Mouse (Mus musculus) embryonic facial prominence, embryonic 13.5 days (tissue): ENCODE measurements at regions not wholly inside any gene's neighbourhood (a gene's known extent, or its start where the extent isn't known, plus 50 kb on each side); places are given as distances from the start of the nearest gene placed in this dataset.

Experiments
- ATAC-seq: fragments of 200-750 bp; cut with Nextera tagmentation; 2 replicates; pipeline ENCODE4 v1.8.0; 2017; ENCODE audit warnings: low read depth; ENCODE audit not compliant: insufficient number of reproducible peaks, insufficient read depth, low FRiP score, low TSS enrichment
- H3K27ac ChIP-seq: fragments of 300-500 bp; sonication (generic); 2 replicates; pipeline ENCODE4 v1.5.1; 2015; ENCODE audit warnings: moderate library complexity, mild to moderate bottlenecking, inconsistent platforms
- H3K27me3 ChIP-seq: fragments of 300-500 bp; sonication (generic); 2 replicates; pipeline ENCODE4 v1.6.1; 2015; ENCODE audit warnings: mild to moderate bottlenecking, inconsistent platforms
- H3K36me3 ChIP-seq: fragments of 300-500 bp; sonication (generic); 2 replicates; pipeline ENCODE4 v1.6.1; 2015; ENCODE audit warnings: mild to moderate bottlenecking, inconsistent platforms
- H3K4me1 ChIP-seq: fragments of 300-500 bp; sonication (generic); 2 replicates; pipeline ENCODE4 v1.6.1; 2015; ENCODE audit warnings: inconsistent platforms
- H3K4me2 ChIP-seq: fragments of 300-500 bp; sonication (generic); 2 replicates; pipeline ENCODE4 v1.6.1; 2015; ENCODE audit warnings: moderate library complexity, mild to moderate bottlenecking, inconsistent platforms
- H3K4me3 ChIP-seq: fragments of 300-500 bp; sonication (generic); 2 replicates; pipeline ENCODE4 v1.5.1; 2015; ENCODE audit warnings: mild to moderate bottlenecking, inconsistent platforms
- H3K9ac ChIP-seq: fragments of 300-500 bp; sonication (generic); 2 replicates; pipeline ENCODE4 v1.6.1; 2015; ENCODE audit warnings: mild to moderate bottlenecking, inconsistent platforms
- H3K9me3 ChIP-seq: fragments of 300-500 bp; sonication (generic); 2 replicates; pipeline ENCODE4 v1.6.1; 2016; ENCODE audit warnings: inconsistent platforms
- WGBS: fragments of 180-500 bp; shearing (Covaris S2); methylation state at CpG from one replicate; pipeline ENCODE4 v1.1.7; 2015; ENCODE audit warnings: mixed read lengths; 5-methylcytosine and 5-hydroxymethylcytosine counted together

GRCm38 (mm10) chr13:107734161-107734905 lies 309.9 kb upstream of the Smim15 start:
- peaks cover 40% of the 10 kb centered on the region for H3K36me3 ChIP-seq
- no peak overlapping the region for H3K27ac ChIP-seq
- no peak overlapping the region for H3K4me3 ChIP-seq
- ATAC-seq: no peak
- H3K9ac ChIP-seq: no peak overlapping the region
- no peaks in the 10 kb centered on the region for H3K27me3 ChIP-seq
- no peak overlapping the region for H3K4me2 ChIP-seq
- 86% methylated on average over 12 of the region's 12 CpGs for WGBS
- no peaks in the 10 kb centered on the region for H3K4me1 ChIP-seq
- H3K9me3 ChIP-seq: no peaks in the 10 kb centered on the region

- Histone ChIP-seq H3K27me3 (no peaks in the 10 kb centered on the region), H3K4me2 (no peak overlapping the region), H3K27ac (no peak overlapping the region), H3K36me3 (peaks cover 56% of the 10 kb centered on the region), H3K9me3 (no peaks in the 10 kb centered on the region), H3K4me3 (no peak overlapping the region), H3K9ac (no peak overlapping the region), H3K4me1 (no peaks in the 10 kb centered on the region)
- 93% methylated on average over 9 of the region's 9 CpGs for WGBS
- no peak for ATAC-seq
These were observed 313.3 kb upstream of the Smim15 start for GRCm38 (mm10) chr13:107730976-107731375.

- Histone ChIP-seq H3K9ac (no peak overlapping the region), H3K36me3 (peaks cover 48% of the 10 kb centered on the region), H3K27me3 (no peaks in the 10 kb centered on the region), H3K4me2 (no peak overlapping the region), H3K4me1 (no peaks in the 10 kb centered on the region), H3K9me3 (no peaks in the 10 kb centered on the region), H3K4me3 (no peak overlapping the region), H3K27ac (no peak overlapping the region)
- ATAC-seq: no peak
- 96% methylated on average over 20 of the region's 20 CpGs for WGBS
These were observed 317.8 kb upstream of the Smim15 start for GRCm38 (mm10) chr13:107726491-107726890.

- Histone ChIP-seq H3K9me3 (no peaks in the 10 kb centered on the region), H3K4me1 (peaks cover 13% of the 10 kb centered on the region), H3K27me3 (no peaks in the 10 kb centered on the region), H3K9ac (no peak overlapping the region), H3K4me3 (no peak overlapping the region), H3K27ac (no peak overlapping the region), H3K36me3 (peaks cover 11% of the 10 kb centered on the region), H3K4me2 (no peak overlapping the region)
- 84% methylated on average over 11 of the region's 11 CpGs for WGBS
- no peak for ATAC-seq
These were observed 322.3 kb upstream of the Smim15 start for GRCm38 (mm10) chr13:107721901-107722300.

GRCm38 (mm10) chr13:107720874-107721574 lies 323.2 kb upstream of the Smim15 start:
- H3K27me3 ChIP-seq: no peaks in the 10 kb centered on the region
- no peak overlapping the region for H3K9ac ChIP-seq
- ATAC-seq: no peak
- 84% methylated on average over 8 of the region's 8 CpGs for WGBS
- H3K27ac ChIP-seq: no peak overlapping the region
- H3K9me3 ChIP-seq: no peaks in the 10 kb centered on the region
- H3K4me3 ChIP-seq: no peak overlapping the region
- H3K36me3 ChIP-seq: peaks cover 3% of the 10 kb centered on the region; the same call in 1 of the 2 replicates
- H3K4me1 ChIP-seq: peaks cover 13% of the 10 kb centered on the region
- H3K4me2 ChIP-seq: no peak overlapping the region

GRCm38 (mm10) chr13:107718973-107719620 lies 325.1 kb upstream of the Smim15 start:
- Histone ChIP-seq H3K4me3 (no peak overlapping the region), H3K4me2 (peak overlapping the region; percentile 35), H3K4me1 (peaks cover 13% of the 10 kb centered on the region), H3K9ac (no peak overlapping the region), H3K27ac (peak overlapping the region; percentile 57), H3K27me3 (no peaks in the 10 kb centered on the region), H3K9me3 (no peaks in the 10 kb centered on the region), H3K36me3 (no peaks in the 10 kb centered on the region)
- peak; percentile 43; the same call in 1 of the 2 replicates for ATAC-seq
- 17% methylated on average over 14 of the region's 14 CpGs for WGBS

GRCm38 (mm10) chr13:107715616-107716015 lies 328.6 kb upstream of the Smim15 start:
- H3K27me3 ChIP-seq: no peaks in the 10 kb centered on the region
- H3K4me1 ChIP-seq: peaks cover 13% of the 10 kb centered on the region
- no peak for ATAC-seq
- H3K9me3 ChIP-seq: no peaks in the 10 kb centered on the region
- no peaks in the 10 kb centered on the region for H3K36me3 ChIP-seq
- no peak overlapping the region for H3K27ac ChIP-seq
- H3K4me2 ChIP-seq: no peak overlapping the region
- no peak overlapping the region for H3K9ac ChIP-seq
- 93% methylated on average over 4 of the region's 4 CpGs for WGBS
- no peak overlapping the region for H3K4me3 ChIP-seq

GRCm38 (mm10) chr13:107714001-107714400 lies 330.2 kb upstream of the Smim15 start:
- no peaks in the 10 kb centered on the region for H3K9me3 ChIP-seq
- no peaks in the 10 kb centered on the region for H3K27me3 ChIP-seq
- H3K9ac ChIP-seq: no peak overlapping the region
- peaks cover 6% of the 10 kb centered on the region for H3K4me1 ChIP-seq
- no peaks in the 10 kb centered on the region for H3K36me3 ChIP-seq
- no peak for ATAC-seq
- no peak overlapping the region for H3K4me3 ChIP-seq
- 85% methylated on average over 1 of the region's 1 CpGs for WGBS
- H3K27ac ChIP-seq: no peak overlapping the region
- no peak overlapping the region for H3K4me2 ChIP-seq

GRCm38 (mm10) chr13:107711341-107711994 lies 332.8 kb upstream of the Smim15 start:
- WGBS: 82% methylated on average over 4 of the region's 4 CpGs
- ATAC-seq: no peak

GRCm38 (mm10) chr13:107710368-107710767 lies 333.9 kb upstream of the Smim15 start:
- H3K27ac ChIP-seq: no peak overlapping the region
- 80% methylated on average over 4 of the region's 4 CpGs for WGBS
- no peak for ATAC-seq

More at GRCm38 (mm10) chr13:107711341-107711994, 332.8 kb upstream of the Smim15 start:
- Histone ChIP-seq H3K9ac (no peak overlapping the region), H3K4me3 (no peak overlapping the region), H3K36me3 (no peaks in the 10 kb centered on the region), H3K4me2 (no peak overlapping the region), H3K27me3 (no peaks in the 10 kb centered on the region), H3K9me3 (no peaks in the 10 kb centered on the region), H3K4me1 (no peaks in the 10 kb centered on the region), H3K27ac (no peak overlapping the region)

GRCm38 (mm10) chr13:107709828-107710227 lies 334.4 kb upstream of the Smim15 start:
- H3K27me3 ChIP-seq: no peaks in the 10 kb centered on the region
- H3K9me3 ChIP-seq: no peaks in the 10 kb centered on the region
- H3K4me3 ChIP-seq: no peak overlapping the region
- H3K27ac ChIP-seq: no peak overlapping the region
- no peaks in the 10 kb centered on the region for H3K36me3 ChIP-seq
- ATAC-seq: no peak
- H3K4me1 ChIP-seq: no peaks in the 10 kb centered on the region
- no peak overlapping the region for H3K9ac ChIP-seq
- no peak overlapping the region for H3K4me2 ChIP-seq
- WGBS: 60% methylated on average over 2 of the region's 2 CpGs

More at GRCm38 (mm10) chr13:107710368-107710767, 333.9 kb upstream of the Smim15 start:
- Histone ChIP-seq H3K36me3 (no peaks in the 10 kb centered on the region), H3K27me3 (no peaks in the 10 kb centered on the region), H3K9me3 (no peaks in the 10 kb centered on the region), H3K9ac (no peak overlapping the region), H3K4me1 (no peaks in the 10 kb centered on the region), H3K4me3 (no peak overlapping the region), H3K4me2 (no peak overlapping the region)
